Mouse (Mus musculus): ENCODE data around the gene Adh1. TPM values are rescaled to one million over a fixed set of nuclear protein-coding genes. Genes with fewer than 3 reads are reported as not detected.

Gene Adh1
- polyA plus RNA-seq, 2 experiments from 2014 or later: 1.1 to 1.7 TPM

DNA sequence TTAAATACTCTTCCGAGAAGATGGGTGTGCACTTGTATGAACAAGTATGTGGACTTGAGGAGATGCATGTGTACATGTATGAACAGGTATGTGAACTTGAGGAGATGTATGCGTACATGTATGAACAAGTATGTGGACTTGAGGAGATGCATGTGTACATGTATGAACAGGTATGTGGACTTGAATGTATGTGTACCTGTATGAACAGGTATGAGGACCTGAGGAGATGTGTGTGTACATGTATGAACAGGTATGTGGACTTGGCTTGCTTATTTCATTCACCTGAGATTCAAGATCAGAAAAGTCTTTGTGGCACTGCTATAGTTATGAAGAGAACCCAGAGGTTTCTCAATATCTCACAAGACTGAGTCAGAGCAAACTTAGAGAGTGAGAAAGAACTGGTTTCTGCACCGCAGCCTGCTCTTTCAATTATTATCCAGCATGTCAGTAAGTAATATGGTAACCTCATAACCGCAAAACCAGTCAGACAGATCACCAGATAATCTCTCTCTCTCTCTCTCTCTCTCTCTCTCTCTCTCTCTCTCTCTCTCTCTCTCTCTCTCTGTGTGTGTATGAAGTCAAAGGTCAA lies 30.8 kb downstream of the Adh1 start:
- no peak for ATAC-seq

DNA sequence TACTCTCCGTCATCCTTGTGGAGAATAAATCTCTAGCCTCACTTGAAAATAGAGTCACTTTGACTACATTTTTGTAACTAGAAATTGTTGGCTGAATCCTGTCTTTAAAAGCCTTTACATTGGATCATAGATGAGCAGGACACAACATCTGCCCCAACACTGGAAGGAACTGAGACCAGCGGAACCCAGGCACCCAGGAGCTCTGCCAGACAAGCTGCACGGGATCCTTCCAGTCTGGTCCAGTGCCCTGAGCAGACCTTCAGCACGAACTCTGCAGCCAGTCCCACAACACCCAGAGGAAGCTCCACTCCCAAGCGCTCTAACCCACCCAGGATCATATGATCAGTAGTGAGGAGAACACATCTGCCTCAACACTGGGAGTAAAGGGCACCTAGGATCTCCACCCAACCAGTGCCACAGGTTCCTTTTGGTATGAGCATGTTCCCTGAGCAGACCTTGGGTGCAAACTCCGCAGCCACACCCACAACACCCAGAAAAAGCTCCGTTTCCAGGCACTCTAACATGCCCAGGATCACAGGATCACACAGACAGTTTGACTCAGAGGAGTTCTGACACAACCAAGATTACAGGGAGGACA lies 32.6 kb downstream of the Adh1 start:
- no peak for ATAC-seq

- no peak for ATAC-seq
Observed at GRCm38 (mm10) chr3:138300130-138300529, 39.3 kb downstream of the Adh1 start.

DNA sequence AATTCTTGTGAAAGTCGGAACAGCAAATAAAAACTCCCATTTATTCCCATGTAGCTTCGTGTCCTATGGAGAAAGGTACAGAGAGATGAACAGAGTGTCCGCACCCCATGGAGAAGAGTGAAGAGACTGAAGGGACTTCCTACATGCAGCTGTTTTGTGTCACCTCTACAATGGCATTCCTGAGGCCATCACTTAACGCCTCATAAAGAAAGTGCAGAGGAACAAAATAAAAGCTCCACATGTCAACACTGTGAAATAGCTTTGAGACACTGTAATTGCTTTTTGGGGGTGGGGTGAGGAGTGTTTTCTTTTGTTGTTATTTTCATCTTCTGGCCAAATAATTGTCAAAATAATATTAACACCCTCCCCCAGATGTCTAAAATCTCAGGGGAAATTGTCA lies 41.9 kb downstream of the Adh1 start:
- ATAC-seq: no peak

DNA sequence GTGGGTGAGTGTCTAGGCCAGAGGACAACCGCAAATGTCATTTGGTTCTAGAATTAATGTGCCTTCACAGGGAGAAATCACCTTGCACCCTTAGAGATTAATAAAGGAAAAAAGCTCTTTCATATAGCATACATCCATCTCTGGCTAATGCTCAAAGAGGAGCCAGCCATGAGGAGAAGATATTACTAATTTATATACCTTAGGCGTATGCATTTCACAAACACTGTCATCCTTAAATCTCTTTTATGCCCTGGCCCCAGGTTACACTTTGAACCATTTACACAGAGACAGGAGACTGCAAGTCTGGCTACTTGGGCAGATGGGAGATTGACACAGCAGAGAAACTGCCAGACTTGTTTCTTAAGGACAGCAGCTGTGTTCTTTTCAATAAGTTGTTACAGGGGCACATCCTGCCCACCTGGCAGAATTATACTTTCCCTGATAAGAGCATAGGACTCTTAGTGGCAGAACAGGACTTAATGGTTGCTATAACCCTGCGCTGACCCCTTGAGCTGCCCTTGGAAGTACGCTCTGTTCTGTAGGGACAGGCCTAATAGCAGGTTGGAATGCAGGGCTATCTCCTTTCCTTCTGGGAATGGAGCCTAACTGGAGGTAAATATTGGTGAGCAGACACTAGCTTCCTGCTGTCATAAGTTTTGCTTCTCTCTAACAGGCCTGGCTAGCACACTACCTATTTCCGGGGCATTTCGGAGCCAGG lies 43.1 kb downstream of the Adh1 start:
- no peak for ATAC-seq

DNA sequence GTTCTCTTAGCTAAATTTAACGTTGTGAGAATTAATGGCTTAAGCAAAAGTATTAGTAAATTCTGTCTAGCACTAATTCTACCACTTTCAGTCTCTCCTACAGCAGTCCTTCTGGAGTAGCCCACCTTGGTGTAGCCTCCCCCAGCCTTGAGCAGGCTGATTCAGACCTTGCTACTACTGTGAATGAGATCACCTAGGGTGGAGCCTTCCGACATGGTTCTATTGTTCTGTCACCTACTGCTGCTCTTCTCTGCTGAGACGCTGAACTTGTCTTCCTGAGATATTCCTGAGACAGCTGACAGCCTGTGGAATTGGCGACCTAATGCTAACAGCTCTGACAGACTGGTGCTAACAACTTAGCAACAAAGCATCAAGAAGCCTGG lies 43.7 kb downstream of the Adh1 start:
- ATAC-seq: no peak

- no peak for ATAC-seq
Observed at GRCm38 (mm10) chr3:138305486-138306289, 44.9 kb downstream of the Adh1 start.

GRCm38 (mm10) chr3:138306290-138306683 lies 45.5 kb downstream of the Adh1 start:
- ATAC-seq: no peak

DNA sequence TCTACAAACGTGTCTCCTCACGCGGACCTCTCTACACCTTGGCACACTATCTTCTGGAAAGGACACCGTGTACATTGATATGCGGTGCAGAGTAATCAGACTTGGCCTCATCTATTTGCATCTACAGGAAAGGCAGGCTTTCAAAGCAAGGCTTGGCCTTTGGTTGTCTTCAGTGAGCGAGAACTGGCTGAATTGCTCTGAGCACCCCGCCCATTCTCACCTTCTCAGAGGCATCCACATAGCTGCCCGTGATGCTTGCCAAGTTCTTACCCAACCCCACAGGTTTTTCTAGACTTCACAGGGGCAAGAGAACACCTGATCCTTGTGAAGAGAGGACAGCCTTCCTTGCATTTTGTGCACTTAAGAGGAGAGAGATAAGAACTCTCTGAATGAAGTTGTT lies 49.1 kb downstream of the Adh1 start:
- ATAC-seq: no peak

DNA sequence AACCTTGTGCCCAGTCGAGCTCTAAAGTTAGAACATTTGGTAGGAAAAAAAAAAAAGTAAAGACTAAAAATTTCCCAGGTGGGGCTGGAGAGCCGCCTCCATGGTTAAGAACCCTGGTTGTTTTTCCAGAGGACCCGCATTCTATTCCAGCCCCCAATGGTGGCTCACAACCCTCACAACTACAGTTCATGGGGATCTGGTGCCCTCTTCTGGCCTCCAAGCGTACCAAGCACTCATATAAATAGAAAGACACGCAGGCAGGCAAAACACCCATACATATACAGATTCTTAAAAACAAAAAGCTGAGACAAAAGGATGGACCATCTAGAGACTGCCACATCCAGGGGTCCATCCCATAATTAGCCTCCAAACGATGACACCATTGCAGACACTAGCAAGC lies 50.2 kb downstream of the Adh1 start:
- ATAC-seq: no peak

DNA sequence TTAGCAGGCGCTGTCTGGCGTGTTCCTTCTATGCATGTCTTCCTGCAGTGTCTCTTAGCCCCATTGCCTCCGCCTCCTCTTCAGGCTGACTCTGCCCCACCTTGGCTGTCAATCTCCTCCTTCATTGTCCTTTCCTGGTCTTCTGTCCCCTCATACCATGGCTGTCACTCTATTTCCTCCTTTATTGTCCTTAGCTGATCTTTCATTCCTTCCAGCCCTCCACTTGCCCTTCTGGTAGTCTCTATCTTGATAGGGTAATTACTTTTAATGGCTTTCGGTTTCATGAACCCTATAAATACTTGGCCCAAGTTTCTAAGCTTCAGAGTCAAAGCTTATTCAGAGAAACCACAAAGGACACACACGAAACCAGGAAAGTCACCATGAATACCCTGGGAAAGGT lies 52.2 kb downstream of the Adh1 start, which contains the start of gene Adh6a:
Gene Adh6a (plus strand): TSS at position 322 of the 400 bp plus-strand sequence.
- no peak for ATAC-seq

GRCm38 (mm10) chr3:138316908-138317472 lies 56.2 kb downstream of the Adh1 start:
- no peak for ATAC-seq

DNA sequence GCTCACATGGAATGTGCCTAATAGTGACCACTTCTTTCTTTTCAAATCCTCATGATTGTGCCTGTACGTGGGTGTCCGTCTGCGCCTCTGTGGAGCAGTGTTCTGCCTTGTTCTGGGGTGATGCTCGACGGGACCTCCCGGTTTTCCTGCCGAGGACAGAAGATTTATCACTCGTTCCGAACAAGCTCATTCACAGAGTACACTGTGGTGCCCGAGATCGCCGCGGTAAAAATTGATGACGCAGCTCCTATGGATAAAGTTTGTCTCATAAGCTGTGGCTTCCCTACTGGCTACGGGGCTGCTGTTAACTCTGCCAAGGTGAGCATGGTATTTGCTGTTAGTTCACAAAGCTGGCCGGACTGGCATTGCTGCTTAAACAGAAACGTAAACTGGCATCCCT lies 64.2 kb downstream of the Adh1 start:
- no peak for ATAC-seq

DNA sequence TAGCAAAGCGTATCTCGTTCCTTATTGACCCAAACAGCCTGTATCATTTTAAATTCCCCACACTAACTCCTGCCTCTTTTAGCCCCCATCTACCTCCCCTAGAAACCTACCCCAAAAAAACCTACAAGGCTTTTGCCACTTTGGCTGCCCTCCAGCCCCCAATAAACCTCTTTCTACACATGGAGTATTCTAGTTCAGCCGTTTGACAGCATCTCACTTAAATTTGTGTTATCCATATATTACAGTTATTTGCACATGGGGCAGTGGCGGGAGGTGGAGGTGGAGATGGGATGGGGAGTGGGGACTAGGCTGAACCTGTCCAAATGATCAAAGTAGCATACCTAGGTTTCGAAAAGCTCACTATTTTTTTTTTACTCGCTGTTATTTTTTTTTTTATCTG lies 64.7 kb downstream of the Adh1 start:
- no peak for ATAC-seq

DNA sequence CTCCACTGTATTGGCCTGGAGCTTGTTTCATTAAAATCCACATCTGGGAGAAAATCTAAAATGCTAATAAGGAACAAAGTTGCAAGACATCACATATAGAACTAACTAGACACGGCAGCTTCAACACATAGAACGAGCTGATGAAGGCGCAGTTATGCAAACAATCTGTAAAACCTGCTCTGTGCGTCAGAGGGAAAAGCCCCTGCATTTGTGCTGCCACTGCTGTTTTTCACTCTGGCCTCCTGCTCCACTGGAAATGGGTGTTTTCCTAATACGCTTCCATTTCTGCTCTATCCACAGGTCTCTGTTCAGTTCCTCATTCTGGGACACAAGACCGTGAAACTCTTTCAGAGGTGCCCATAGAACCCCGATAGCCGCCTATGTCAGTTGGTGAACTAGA lies 73.1 kb downstream of the Adh1 start:
- peak; percentile 33 for ATAC-seq

DNA sequence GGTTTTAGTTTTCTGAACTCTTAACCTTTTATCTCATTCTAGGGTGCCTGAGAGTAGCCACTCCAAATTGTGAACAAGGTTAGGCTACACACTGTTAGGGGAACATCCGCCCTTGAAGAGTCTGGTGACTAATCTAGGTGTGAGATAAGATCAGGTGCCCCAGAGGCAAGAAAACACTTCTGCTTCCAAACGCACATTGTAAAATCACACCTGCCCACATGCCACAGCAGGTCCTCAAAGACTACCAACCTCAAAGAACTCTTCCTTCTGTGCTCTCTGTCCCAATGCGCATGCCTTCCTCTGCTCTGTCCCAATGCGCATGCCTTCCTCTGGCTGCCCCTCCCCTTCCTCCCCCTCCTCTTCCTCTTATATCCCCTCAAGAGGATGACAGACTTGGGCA lies 73.5 kb downstream of the Adh1 start:
- peak; percentile 88 for ATAC-seq

DNA sequence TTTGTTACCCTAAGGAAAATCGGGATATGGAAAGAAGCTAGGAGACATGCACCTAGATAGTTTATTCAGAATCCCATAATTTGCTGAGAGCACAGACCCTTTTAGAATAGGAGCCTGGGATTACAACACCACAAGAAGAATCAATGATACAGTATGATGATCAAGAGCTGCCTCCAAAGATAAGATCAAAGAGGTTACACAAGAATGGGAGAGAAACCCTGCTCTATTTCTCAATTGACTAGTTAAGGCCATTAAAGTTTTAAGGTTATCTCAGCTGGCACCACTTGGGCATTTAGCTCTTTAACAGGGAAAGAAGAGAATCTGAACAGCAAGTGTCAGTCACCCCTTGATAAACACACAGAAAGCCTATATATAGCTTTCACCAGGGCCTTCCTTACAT lies 74.8 kb downstream of the Adh1 start:
- ATAC-seq: no peak

- ATAC-seq: no peak
Observed at GRCm38 (mm10) chr3:138336104-138336754, 75.4 kb downstream of the Adh1 start.

Data from activated CD4-positive, CD25-positive, alpha-beta regulatory T cell, adult 4 months (primary cell).